ENCODE assay signal across 11 mouse cellular contexts in the genomic region with DNA sequence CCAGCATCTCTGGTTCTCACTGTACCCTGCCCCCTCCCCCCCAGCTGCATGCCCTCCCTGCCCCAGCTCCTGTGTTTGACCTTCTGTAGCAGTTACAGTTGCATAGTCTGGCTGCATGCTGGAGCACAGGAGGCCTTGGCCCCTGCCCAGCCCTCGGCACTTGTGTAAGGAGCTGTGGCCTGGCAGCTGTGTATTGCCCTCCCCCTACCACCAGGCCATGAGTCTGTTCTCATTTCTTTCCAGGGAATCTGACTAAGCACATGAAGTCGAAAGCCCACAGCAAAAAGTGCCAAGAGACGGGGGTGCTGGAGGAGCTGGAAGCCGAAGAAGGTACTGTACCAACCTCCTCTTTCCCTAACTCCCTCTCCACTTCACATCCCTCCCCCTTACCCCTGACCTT. TPM values are rescaled to one million over a fixed set of nuclear protein-coding genes. Genes with fewer than 3 reads are reported as not detected.
DNase-seq lines count a peak whose midpoint lies in the region; ATAC-seq and TF ChIP-seq lines count a peak whose summit lies in the region.
"Had no signal": no experiment of that assay in that cellular context is flagged by ENCODE, and none has a peak within 500 bp of the region (broad histone marks: within the 10 kb centered on the region; RNA-seq: fewer than 3 reads in every experiment).

No protein-coding gene starts in this region.

- H3K9ac ChIP-seq in liver, embryonic 12.5 days: no peak overlapping the region
- no peak overlapping the region for H3K9ac ChIP-seq in liver, postnatal 0 days (replicated peaks)
- no peak overlapping the region for H3K9ac ChIP-seq in lung, embryonic 16.5 days (ENCODE audit: low read length)
- H3K9ac ChIP-seq in hindbrain, embryonic 16.5 days (ENCODE audit: low read depth, low read length): no peak overlapping the region

- H3K9me3 ChIP-seq in liver, embryonic 12.5 days (replicated peaks): no peaks in the 10 kb centered on the region
- H3K9me3 ChIP-seq in liver, postnatal 0 days (ENCODE audit: low read length): no peaks in the 10 kb centered on the region
- no peaks in the 10 kb centered on the region for H3K9me3 ChIP-seq in lung, embryonic 16.5 days (ENCODE audit: control insufficient read depth, low read length)
- H3K9me3 ChIP-seq in hindbrain, embryonic 16.5 days (ENCODE audit: control insufficient read depth, low read length): no peaks in the 10 kb centered on the region
- H3K9me3 ChIP-seq: hindbrain, embryonic 10.5 days had no signal

- H3K36me3 ChIP-seq in liver, embryonic 12.5 days: no peaks in the 10 kb centered on the region
- H3K36me3 ChIP-seq in liver, postnatal 0 days (replicated peaks; ENCODE audit: insufficient read depth, low read length): no peaks in the 10 kb centered on the region
- H3K36me3 ChIP-seq in lung, embryonic 16.5 days (ENCODE audit: control insufficient read depth, insufficient read depth, low read length): no peaks in the 10 kb centered on the region
- no peaks in the 10 kb centered on the region for H3K36me3 ChIP-seq in hindbrain, embryonic 16.5 days (ENCODE audit: control insufficient read depth, insufficient read depth, low read length)
- H3K36me3 ChIP-seq: hindbrain, embryonic 10.5 days had no signal

- 51% methylated on average over 4 of the region's 4 CpGs for whole genome bisulfite sequencing in liver, embryonic 12.5 days (ENCODE audit: insufficient replicate concordance)
- 60% methylated on average over 4 of the region's 4 CpGs for WGBS in liver, postnatal 0 days (ENCODE audit: insufficient replicate concordance)
- WGBS in lung, embryonic 16.5 days: 63% methylated on average over 4 of the region's 4 CpGs
- WGBS in hindbrain, embryonic 16.5 days: 51% methylated on average over 4 of the region's 4 CpGs

- H3K27ac ChIP-seq in liver, embryonic 12.5 days: no peak overlapping the region
- H3K27ac ChIP-seq in liver, postnatal 0 days (ENCODE audit: low read depth): no peak overlapping the region
- no peak overlapping the region for H3K27ac ChIP-seq in lung, embryonic 16.5 days (ENCODE audit: low read length)
- no peak overlapping the region for H3K27ac ChIP-seq in hindbrain, embryonic 16.5 days (ENCODE audit: low read depth, low read length)
- H3K27ac ChIP-seq: hindbrain, embryonic 10.5 days had no signal

- DNase-seq in liver, postnatal 0 days: no peak
- DNase-seq in adrenal gland, adult 2 months: peak; percentile 91
- peak; percentile 55 to 72 for DNase-seq in gastrocnemius, adult 8-10 months (ENCODE audit: low spot score in 2 of 2)
- no peak for DNase-seq in urinary bladder, postnatal 25 days (ENCODE audit: low spot score)
- no peak for DNase-seq in thymus, postnatal 36 days

- H3K4me1 ChIP-seq in liver, embryonic 12.5 days: 0 out of 2 replicates have a peak, but pooled peaks cover 5% of the 10 kb centered on the region
- no peaks in the 10 kb centered on the region; the same call in 1 of the 2 replicates for H3K4me1 ChIP-seq in liver, postnatal 0 days (ENCODE audit: insufficient read depth)
- H3K4me1 ChIP-seq in lung, embryonic 16.5 days (replicated peaks; ENCODE audit: control insufficient read depth, insufficient read depth, low read length): peaks cover 17% of the 10 kb centered on the region
- no peaks in the 10 kb centered on the region for H3K4me1 ChIP-seq in hindbrain, embryonic 16.5 days (ENCODE audit: control insufficient read depth, insufficient read depth, low read depth, low read length)

- no peak overlapping the region for H3K4me2 ChIP-seq in liver, embryonic 12.5 days
- H3K4me2 ChIP-seq in liver, postnatal 0 days (ENCODE audit: low read depth, low read length): no peak overlapping the region
- H3K4me2 ChIP-seq in lung, embryonic 16.5 days (ENCODE audit: low read depth, low read length): no peak overlapping the region
- no peak overlapping the region for H3K4me2 ChIP-seq in hindbrain, embryonic 16.5 days (ENCODE audit: low read length)

- H3K27me3 ChIP-seq in liver, embryonic 12.5 days (replicated peaks): no peaks in the 10 kb centered on the region
- no peaks in the 10 kb centered on the region for H3K27me3 ChIP-seq in liver, postnatal 0 days (ENCODE audit: insufficient read depth, low read length)
- no peaks in the 10 kb centered on the region for H3K27me3 ChIP-seq in lung, embryonic 16.5 days (ENCODE audit: control insufficient read depth, insufficient read depth, low read depth, low read length)
- H3K27me3 ChIP-seq in hindbrain, embryonic 16.5 days (replicated peaks; ENCODE audit: control insufficient read depth, insufficient read depth, low read length): no peaks in the 10 kb centered on the region

- TF ChIP-seq EP300 in liver, postnatal 0 days (IDR thresholded peaks at IDR 0.05; ENCODE audit: low read depth): no peak

- no peak overlapping the region for H3K4me3 ChIP-seq in liver, embryonic 12.5 days
- H3K4me3 ChIP-seq in liver, postnatal 0 days (ENCODE audit: low read depth, low read length): no peak overlapping the region
- no peak overlapping the region for H3K4me3 ChIP-seq in lung, embryonic 16.5 days (ENCODE audit: low read length)
- H3K4me3 ChIP-seq in hindbrain, embryonic 16.5 days (ENCODE audit: low read length): no peak overlapping the region
- H3K4me3 ChIP-seq: hindbrain, embryonic 10.5 days had no signal

- 0 out of 2 replicates have a peak, but pooled peaks have one; percentile 23 for ATAC-seq in liver, embryonic 12.5 days
- ATAC-seq in liver, postnatal 0 days: no peak
- ATAC-seq in lung, embryonic 16.5 days (ENCODE audit: low read depth): 0 out of 2 replicates have a peak, but pooled peaks have one; percentile 37
- no peak for ATAC-seq in hindbrain, embryonic 16.5 days
- ATAC-seq: midbrain, embryonic 16.5 days had no signal

- no peak for TF ChIP-seq CTCF in liver, postnatal 0 days (IDR thresholded peaks at IDR 0.05; ENCODE audit: low read depth)

RNA-seq across cellular contexts. Expression of gene Edn2, which starts 33.0 kb away (rescaled TPM):
- polyA plus RNA-seq in liver, embryonic 12.5 days (2016; fragmentation: Nextera tagmentation; extraction: Ambion mirVana): 0.15 and 0.35 TPM in 2 replicates
- polyA plus RNA-seq in liver, postnatal 0 days (2015; fragmentation: Nextera tagmentation; extraction: Ambion mirVana): 0.07 and 0.19 TPM in 2 replicates
- not detected for total RNA-seq in adrenal gland, adult 2 months (2021)
- polyA plus RNA-seq in adrenal gland, adult 2 months (2012; rRNA removed): not detected in 2 replicates
- not detected for total RNA-seq in gastrocnemius, adult 8-10 months (2022)
- polyA plus RNA-seq in lung, embryonic 16.5 days (2015; fragmentation: Nextera tagmentation; extraction: Ambion mirVana): 0.74 and 0.85 TPM in 2 replicates
- polyA plus RNA-seq in hindbrain, embryonic 16.5 days (2015; fragmentation: Nextera tagmentation; extraction: Ambion mirVana): 0.31 TPM in 1 of 2 replicates, not detected in the other
- total RNA-seq: left cerebral cortex, postnatal 14 days had no signal
- polyA plus RNA-seq: midbrain, embryonic 16.5 days had no signal

Comparison
In these comparisons a context has a peak if more than half of its experiments do, and no peak if none do; other contexts are left out.
1. ATAC-seq: peak in liver, embryonic 12.5 days (single experiment) and lung, embryonic 16.5 days (single experiment); none in liver, postnatal 0 days (single experiment) and hindbrain, embryonic 16.5 days (single experiment).
2. DNase-seq: peak in adrenal gland, adult 2 months (single experiment) and gastrocnemius, adult 8-10 months (2 of 2); none in liver, postnatal 0 days (single experiment), urinary bladder, postnatal 25 days (single experiment) and thymus, postnatal 36 days (0 of 2).